Mouse (Mus musculus): ENCODE results near the gene Rab1a. TPM values are rescaled to one million over a fixed set of nuclear protein-coding genes. Genes with fewer than 3 reads are reported as not detected.

Rab1a gene
- total RNA-seq, 2 experiments from 2014 or later: 88.6 to 95.4 TPM

- H3K27ac ChIP-seq: peak overlapping the region; percentile 28; the same call in 1 of the 2 replicates
- no peak overlapping the region for H3K4me3 ChIP-seq
- intact Hi-C loops (cut with DNase I): no loop called here
- no peak for DNase-seq
- peak; percentile 29 for TF ChIP-seq CTCF (IDR thresholded peaks at IDR 0.05)
Observed at GRCm38 (mm10) chr11:20243214-20243913, 42.1 kb downstream of the Rab1a start.

GRCm38 (mm10) chr11:20244336-20245290, 43.4 kb downstream of the Rab1a start:
- DNase-seq: no peak
- Histone ChIP-seq H3K4me3 (no peak overlapping the region), H3K27ac (no peak overlapping the region)
- peak; percentile 41 for TF ChIP-seq CTCF (IDR thresholded peaks at IDR 0.05)
- intact Hi-C loops (cut with DNase I): loop anchor here (5.0 kb wide), 3 partner anchors 42 to 498 kb away; partner anchors contain the start of genes Aftph and Rab1a

- TF ChIP-seq CTCF (IDR thresholded peaks at IDR 0.05): no peak
- no peak for DNase-seq
- no peak overlapping the region for H3K4me3 ChIP-seq
- no peak overlapping the region for H3K27ac ChIP-seq
- intact Hi-C loops (cut with DNase I): loop anchor here (5.0 kb wide), 3 partner anchors 43 to 497 kb away; partner anchors contain the start of genes Aftph and Rab1a
Observed at GRCm38 (mm10) chr11:20245316-20245715, 44.1 kb downstream of the Rab1a start.

GRCm38 (mm10) chr11:20246616-20247015, 45.4 kb downstream of the Rab1a start:
- TF ChIP-seq CTCF (IDR thresholded peaks at IDR 0.05): no peak
- Histone ChIP-seq H3K4me3 (no peak overlapping the region), H3K27ac (peak overlapping the region; percentile 24; the same call in 1 of the 2 replicates)
- no peak for DNase-seq
- intact Hi-C loops (cut with DNase I): loop anchor here (5.0 kb wide), 3 partner anchors 44 to 496 kb away; partner anchors contain the start of genes Aftph and Rab1a

- intact Hi-C loops (cut with DNase I): loop anchor here (5.0 kb wide), 3 partner anchors 45 to 495 kb away; partner anchors contain the start of genes Aftph and Rab1a
- TF ChIP-seq CTCF (IDR thresholded peaks at IDR 0.05): no peak
- no peak overlapping the region for H3K4me3 ChIP-seq
- peak overlapping the region; percentile 24; the same call in 1 of the 2 replicates for H3K27ac ChIP-seq
- DNase-seq: no peak
Observed at GRCm38 (mm10) chr11:20247146-20247855, 46.1 kb downstream of the Rab1a start.

GRCm38 (mm10) chr11:20248277-20248676, 47.0 kb downstream of the Rab1a start:
- peak overlapping the region; percentile 97 for H3K27ac ChIP-seq
- TF ChIP-seq CTCF (IDR thresholded peaks at IDR 0.05): no peak
- peak overlapping the region; percentile 100 for H3K4me3 ChIP-seq
- intact Hi-C loops (cut with DNase I): loop anchor here (5.0 kb wide), 3 partner anchors 46 to 494 kb away; partner anchors contain the start of genes Aftph and Rab1a
- DNase-seq: no peak

- intact Hi-C loops (cut with DNase I): loop anchor here (5.0 kb wide), 3 partner anchors 47 to 493 kb away; partner anchors contain the start of genes Aftph and Rab1a
- no peak for TF ChIP-seq CTCF (IDR thresholded peaks at IDR 0.05)
- Histone ChIP-seq H3K4me3 (peak overlapping the region; percentile 100), H3K27ac (peak overlapping the region; percentile 97)
- DNase-seq: peak; percentile 65
Observed at GRCm38 (mm10) chr11:20248840-20249239, 47.6 kb downstream of the Rab1a start.

GRCm38 (mm10) chr11:20249296-20250110, 48.3 kb downstream of the Rab1a start, which contains the start of gene Cep68:
Gene Cep68, minus strand, starts transcription at chr11:20249429.
- peak; percentile 97 for DNase-seq
- peak within 1 kb of the TSS; percentile 97 for H3K27ac ChIP-seq
- TF ChIP-seq CTCF (IDR thresholded peaks at IDR 0.05): peak; percentile 17; the same call in 1 of the 2 replicates
- intact Hi-C loops (cut with DNase I): loop anchor here (5.0 kb wide), 3 partner anchors 47 to 493 kb away; partner anchors contain the start of genes Aftph and Rab1a
- H3K4me3 ChIP-seq: peak within 1 kb of the TSS; percentile 100

- intact Hi-C loops (cut with DNase I): no loop called here
- no peak for DNase-seq
- Histone ChIP-seq H3K27ac (no peak overlapping the region), H3K4me3 (no peak overlapping the region)
- TF ChIP-seq CTCF (IDR thresholded peaks at IDR 0.05): no peak
Observed at GRCm38 (mm10) chr11:20250476-20251178, 49.4 kb downstream of the Rab1a start.

- intact Hi-C loops (cut with DNase I): no loop called here
- DNase-seq: no peak
- Histone ChIP-seq H3K4me3 (no peak overlapping the region), H3K27ac (no peak overlapping the region)
- no peak for TF ChIP-seq CTCF (IDR thresholded peaks at IDR 0.05)
Observed at GRCm38 (mm10) chr11:20253088-20253487, 51.9 kb downstream of the Rab1a start.
